ENCODE assay signal across 8 mouse cellular contexts in genomic region chr16:14195427-14195826, GRCm38 (mm10). TPM values are rescaled to one million over a fixed set of nuclear protein-coding genes. Genes with fewer than 3 reads are reported as not detected.
A peak's percentile ranks its signal among the peaks of the same experiment; 100 is the strongest.
DNase-seq lines count a peak whose midpoint lies in the region; ATAC-seq lines count a peak whose summit lies in the region.

No protein-coding gene starts in this region.

- no peak overlapping the region for H3K4me2 ChIP-seq in midbrain, embryonic 11.5 days
- H3K4me2 ChIP-seq in midbrain, embryonic 16.5 days (ENCODE audit: low read length): no peak overlapping the region
- H3K4me2 ChIP-seq in neural tube, embryonic 11.5 days (ENCODE audit: low read depth): no peak overlapping the region

- no peak overlapping the region for H3K9ac ChIP-seq in midbrain, embryonic 11.5 days (ENCODE audit: low read length)
- H3K9ac ChIP-seq in midbrain, embryonic 16.5 days (ENCODE audit: low read depth, low read length): no peak overlapping the region
- H3K9ac ChIP-seq in neural tube, embryonic 11.5 days (ENCODE audit: low read length): no peak overlapping the region

- intact Hi-C loops in heart, postnatal 10 days (cut with DNase I): loop anchor here (2.0 kb wide), 1 partner anchor 293 kb away; the partner anchor contains the start of genes Mpv17l and Pdxdc1

- H3K9me3 ChIP-seq in midbrain, embryonic 11.5 days (ENCODE audit: control insufficient read depth, low read length): no peaks in the 10 kb centered on the region
- H3K9me3 ChIP-seq in midbrain, embryonic 16.5 days (replicated peaks; ENCODE audit: control insufficient read depth, low read length, poor library complexity, severe bottlenecking): no peaks in the 10 kb centered on the region
- no peaks in the 10 kb centered on the region for H3K9me3 ChIP-seq in neural tube, embryonic 11.5 days (ENCODE audit: control insufficient read depth, low read length)

- ATAC-seq in midbrain, embryonic 11.5 days (ENCODE audit: low FRiP score): no peak
- no peak for ATAC-seq in midbrain, embryonic 16.5 days
- no peak for ATAC-seq in neural tube, embryonic 11.5 days (ENCODE audit: insufficient read depth, low FRiP score, low TSS enrichment)
- no peak for ATAC-seq in monocyte, adult 5-6 weeks (replicated peaks; ENCODE audit: insufficient number of reproducible peaks, low FRiP score, low TSS enrichment, poor library complexity, severe bottlenecking)

- no peaks in the 10 kb centered on the region for H3K4me1 ChIP-seq in midbrain, embryonic 11.5 days (ENCODE audit: control insufficient read depth, insufficient read depth, low read length)
- no peaks in the 10 kb centered on the region for H3K4me1 ChIP-seq in midbrain, embryonic 16.5 days (ENCODE audit: control insufficient read depth, insufficient read depth, low read length)
- H3K4me1 ChIP-seq in neural tube, embryonic 11.5 days (ENCODE audit: control insufficient read depth, insufficient read depth, low read length): no peaks in the 10 kb centered on the region

- peak; percentile 91 for DNase-seq in midbrain, embryonic 11.5 days (ENCODE audit: low spot score, missing footprints)
- DNase-seq in T-cell, adult 2 months (ENCODE audit: low spot score): peak; percentile 33
- peak; percentile 24 for DNase-seq in cerebellum, adult 9-11 months
- peak; percentile 50 to 67 for DNase-seq in heart, postnatal 10 days
- peak; percentile 54 to 75 for DNase-seq in left cerebral cortex, adult 18-20 months (ENCODE audit: low spot score in 2 of 2)
- DNase-seq in neural tube, embryonic 11.5 days (ENCODE audit: low spot score): peak; percentile 50

- H3K36me3 ChIP-seq in midbrain, embryonic 11.5 days (ENCODE audit: control insufficient read depth, insufficient read depth, low read length): peaks cover 8% of the 10 kb centered on the region
- no peaks in the 10 kb centered on the region for H3K36me3 ChIP-seq in midbrain, embryonic 16.5 days (ENCODE audit: control insufficient read depth, insufficient read depth, low read length)
- peaks cover 4% of the 10 kb centered on the region for H3K36me3 ChIP-seq in neural tube, embryonic 11.5 days (ENCODE audit: control insufficient read depth, insufficient read depth, low read length)

- H3K27ac ChIP-seq in midbrain, embryonic 11.5 days (ENCODE audit: low read depth, low read length): no peak overlapping the region
- no peak overlapping the region for H3K27ac ChIP-seq in midbrain, embryonic 16.5 days (ENCODE audit: low read length)
- no peak overlapping the region for H3K27ac ChIP-seq in neural tube, embryonic 11.5 days (ENCODE audit: low read depth, low read length)

- 15% methylated on average over 1 of the region's 1 CpGs for WGBS in midbrain, embryonic 11.5 days
- WGBS in midbrain, embryonic 16.5 days: 29% methylated on average over 1 of the region's 1 CpGs
- 30% methylated on average over 1 of the region's 1 CpGs for WGBS in neural tube, embryonic 11.5 days

- no peak overlapping the region for H3K4me3 ChIP-seq in midbrain, embryonic 11.5 days (ENCODE audit: low read depth, low read length)
- H3K4me3 ChIP-seq in midbrain, embryonic 16.5 days (ENCODE audit: low read depth, low read length): no peak overlapping the region
- no peak overlapping the region for H3K4me3 ChIP-seq in neural tube, embryonic 11.5 days (ENCODE audit: low read depth, low read length)

- no peaks in the 10 kb centered on the region for H3K27me3 ChIP-seq in midbrain, embryonic 11.5 days (ENCODE audit: control insufficient read depth, insufficient read depth, low read length)
- H3K27me3 ChIP-seq in midbrain, embryonic 16.5 days (ENCODE audit: control insufficient read depth, insufficient read depth, low read depth, low read length): no peaks in the 10 kb centered on the region
- H3K27me3 ChIP-seq in neural tube, embryonic 11.5 days (ENCODE audit: control insufficient read depth, insufficient read depth, low read length): no peaks in the 10 kb centered on the region

RNA-seq across cellular contexts. Expression of gene Marf1, which starts 32.3 kb away (rescaled TPM):
- 17.4 and 17.6 TPM in 2 replicates for polyA plus RNA-seq in midbrain, embryonic 11.5 days (2014; fragmentation: Nextera tagmentation; extraction: Ambion mirVana)
- polyA plus RNA-seq in midbrain, embryonic 16.5 days (2015; fragmentation: Nextera tagmentation; extraction: Ambion mirVana): 16.0 and 16.4 TPM in 2 replicates
- total RNA-seq in heart, postnatal 10 days (2021): 10 to 100 TPM; 24.4 to 28.5 TPM
- total RNA-seq in left cerebral cortex, adult 18-20 months (2021): 100 to 1,000 TPM; 152 to 161 TPM
- polyA plus RNA-seq in neural tube, embryonic 11.5 days (2014; fragmentation: Nextera tagmentation; extraction: Ambion mirVana): 16.8 and 17.5 TPM in 2 replicates
- 23.1 to 49.6 TPM (median 23.7 TPM) in 3 replicates for total RNA-seq in monocyte, adult 5-6 weeks (2017)

RNA-seq across cellular contexts. Expression of gene Nde1, which starts 32.4 kb away (rescaled TPM):
- 176 and 181 TPM in 2 replicates for polyA plus RNA-seq in midbrain, embryonic 11.5 days (2014; fragmentation: Nextera tagmentation; extraction: Ambion mirVana)
- polyA plus RNA-seq in midbrain, embryonic 16.5 days (2015; fragmentation: Nextera tagmentation; extraction: Ambion mirVana): 18.7 and 21.9 TPM in 2 replicates
- 10 to 100 TPM; 34.8 to 39.2 TPM for total RNA-seq in heart, postnatal 10 days (2021)
- total RNA-seq in left cerebral cortex, adult 18-20 months (2021): 10 to 100 TPM; 13.2 to 13.4 TPM
- 142 and 153 TPM in 2 replicates for polyA plus RNA-seq in neural tube, embryonic 11.5 days (2014; fragmentation: Nextera tagmentation; extraction: Ambion mirVana)
- 37.1 to 76.9 TPM (median 41.7 TPM) in 3 replicates for total RNA-seq in monocyte, adult 5-6 weeks (2017)

Comparison
In these comparisons a context has a peak if more than half of its experiments do, and no peak if none do; other contexts are left out.
1. DNase-seq: peak in every context shown above with its lines; median percentile 91 in midbrain, embryonic 11.5 days; 64 in left cerebral cortex, adult 18-20 months; 58 in heart, postnatal 10 days; 50 in neural tube, embryonic 11.5 days; 33 in T-cell, adult 2 months; 24 in cerebellum, adult 9-11 months.